Mouse (Mus musculus): ENCODE data around the gene Gm20481. TPM values are rescaled to one million over a fixed set of nuclear protein-coding genes. Genes with fewer than 3 reads are reported as not detected.
"Not testable (repeated sequence)": the region's sequence is repeated elsewhere in the genome, so short reads cannot be mapped to it uniquely, and the experiment has no call there.

The Gm20481 gene
- not detected in 2 replicates for polyA plus RNA-seq (2016; fragmentation: Nextera tagmentation; extraction: Ambion mirVana)

DNA sequence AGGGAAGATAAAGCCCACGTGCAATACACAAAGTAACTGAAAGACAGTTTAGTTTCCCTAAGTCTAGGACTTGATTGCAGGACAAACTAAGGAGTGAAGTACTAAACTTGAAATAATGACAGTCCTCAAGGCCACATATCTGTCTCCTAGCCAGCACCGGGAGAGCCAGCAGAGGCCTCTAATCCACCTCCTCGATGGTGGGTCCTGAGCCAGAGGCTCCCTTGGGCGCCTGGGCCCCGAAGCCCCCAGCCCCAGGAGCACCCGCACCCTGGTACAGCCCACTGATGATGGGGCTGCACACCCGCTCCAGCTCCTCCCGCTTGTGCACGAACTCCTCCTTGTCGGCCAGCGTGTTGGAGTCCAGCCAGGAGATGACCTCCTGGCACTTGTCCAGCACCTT, at the start of gene Gm20481:
Gene Gm20481 (plus strand): TSS at position 91 of the 400 bp plus-strand sequence.
- not testable (repeated sequence) for H3K9me3 ChIP-seq (replicated peaks); H3K27ac ChIP-seq; H3K4me3 ChIP-seq; DNase-seq (ENCODE audit: low spot score); H3K36me3 ChIP-seq
- Histone ChIP-seq H3K4me1 (peaks cover 11% of the 10 kb centered on the region), H3K27me3 (ENCODE audit: low read depth, poor library complexity, severe bottlenecking) (peaks cover 58% of the 10 kb centered on the region)
- 66% methylated on average over 6 of the region's 11 CpGs for WGBS

GRCm38 (mm10) chr17:34922939-34923338, 46.8 kb upstream of the Gm20481 start:
- Histone ChIP-seq H3K9me3 (replicated peaks) (no peaks in the 10 kb centered on the region), H3K36me3 (no peaks in the 10 kb centered on the region), H3K27ac (no peak overlapping the region), H3K27me3 (ENCODE audit: low read depth, poor library complexity, severe bottlenecking) (no peaks in the 10 kb centered on the region), H3K4me1 (no peaks in the 10 kb centered on the region), H3K4me3 (no peak overlapping the region)
- WGBS, result 57% methylated on average over 6 of the region's 6 CpGs
- no peak for DNase-seq (ENCODE audit: low spot score)

GRCm38 (mm10) chr17:34924258-34924657, 45.5 kb upstream of the Gm20481 start:
- H3K9me3 ChIP-seq (replicated peaks), result no peaks in the 10 kb centered on the region
- no peak for DNase-seq (ENCODE audit: low spot score)
- no peak overlapping the region for H3K4me3 ChIP-seq
- no peaks in the 10 kb centered on the region for H3K27me3 ChIP-seq (ENCODE audit: low read depth, poor library complexity, severe bottlenecking)
- H3K36me3 ChIP-seq, result no peaks in the 10 kb centered on the region
- H3K27ac ChIP-seq, result no peak overlapping the region
- WGBS, result 75% methylated on average over 5 of the region's 5 CpGs
- H3K4me1 ChIP-seq, result no peaks in the 10 kb centered on the region

GRCm38 (mm10) chr17:34927306-34928019, 42.2 kb upstream of the Gm20481 start:
- Histone ChIP-seq H3K27ac (no peak overlapping the region), H3K27me3 (ENCODE audit: low read depth, poor library complexity, severe bottlenecking) (no peaks in the 10 kb centered on the region), H3K4me3 (no peak overlapping the region), H3K36me3 (no peaks in the 10 kb centered on the region), H3K4me1 (peaks cover 10% of the 10 kb centered on the region), H3K9me3 (replicated peaks) (no peaks in the 10 kb centered on the region)
- DNase-seq (ENCODE audit: low spot score), result no peak
- WGBS, result 89% methylated on average over 18 of the region's 18 CpGs

DNA sequence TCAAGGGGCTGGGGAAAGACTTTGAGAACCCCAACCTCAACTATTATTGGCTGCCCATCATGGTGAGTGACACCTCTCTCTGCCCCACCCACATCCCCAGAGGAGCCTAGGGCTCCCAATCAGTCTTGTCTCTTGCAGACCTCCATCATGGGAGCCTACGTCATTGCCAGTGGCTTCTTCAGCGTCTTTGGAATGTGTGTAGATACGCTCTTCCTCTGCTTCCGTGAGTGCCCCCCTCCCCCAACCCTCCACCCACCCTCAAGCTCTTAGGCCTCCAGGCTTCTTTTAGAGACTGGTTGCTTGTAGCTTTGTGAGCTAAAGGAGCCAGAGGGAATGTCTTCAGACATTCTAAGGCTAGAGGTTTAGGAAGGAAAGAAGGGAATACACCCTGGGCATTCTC, 40.9 kb upstream of the Gm20481 start:
- Histone ChIP-seq H3K4me1 (peaks cover 12% of the 10 kb centered on the region), H3K36me3 (0 out of 2 replicates have a peak, but pooled peaks cover 3% of the 10 kb centered on the region), H3K27me3 (ENCODE audit: low read depth, poor library complexity, severe bottlenecking) (no peaks in the 10 kb centered on the region), H3K9me3 (replicated peaks) (no peaks in the 10 kb centered on the region), H3K27ac (no peak overlapping the region), H3K4me3 (no peak overlapping the region)
- no peak for DNase-seq (ENCODE audit: low spot score)
- 61% methylated on average over 4 of the region's 4 CpGs for WGBS

DNA sequence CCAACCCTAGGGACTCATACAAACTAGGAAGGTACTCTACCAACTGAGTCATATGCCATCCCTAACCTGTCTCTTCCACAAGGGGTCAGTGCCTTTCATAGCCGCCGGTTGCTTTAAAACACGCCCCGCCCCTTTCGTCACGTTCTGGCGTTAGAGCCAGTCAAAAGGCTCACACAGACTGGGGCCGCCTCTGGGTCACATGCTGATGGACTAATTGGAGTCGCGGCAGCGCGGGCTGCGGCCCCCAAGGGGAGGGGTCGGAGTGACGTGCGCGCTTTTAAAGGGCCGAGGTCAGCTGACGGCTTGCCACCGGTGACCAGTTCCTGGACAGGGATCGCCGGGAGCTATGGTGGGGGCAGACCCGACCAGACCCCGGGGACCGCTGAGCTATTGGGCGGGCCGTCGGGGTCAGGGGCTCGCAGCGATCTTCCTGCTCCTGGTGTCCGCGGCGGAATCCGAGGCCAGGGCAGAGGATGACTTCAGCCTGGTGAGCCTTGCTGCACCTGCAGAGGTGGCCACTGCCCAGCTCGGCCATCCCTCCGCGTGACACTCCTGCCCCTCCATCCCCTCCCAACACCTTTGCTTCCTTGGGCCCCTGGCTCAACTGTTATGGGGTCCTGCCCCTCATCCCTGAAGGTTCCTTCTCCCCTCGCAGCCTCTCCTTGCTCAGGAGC, 38.5 kb upstream of the Gm20481 start, which contains the start of gene Neu1:
Gene Neu1 (plus strand): TSS at position 193 of the 674 bp plus-strand sequence.
- H3K36me3 ChIP-seq, result peaks cover 16% of the 10 kb centered on the region
- H3K4me1 ChIP-seq, result peaks cover 28% of the 10 kb centered on the region
- peak within 1 kb of the TSS; percentile 73 for H3K4me3 ChIP-seq
- H3K9me3 ChIP-seq (replicated peaks), result no peaks in the 10 kb centered on the region
- peak within 1 kb of the TSS; percentile 81 for H3K27ac ChIP-seq
- peak; percentile 95 for DNase-seq (ENCODE audit: low spot score)
- H3K27me3 ChIP-seq (ENCODE audit: low read depth, poor library complexity, severe bottlenecking), result no peaks in the 10 kb centered on the region
- under 1% methylated on average over 38 of the region's 38 CpGs for WGBS

DNA sequence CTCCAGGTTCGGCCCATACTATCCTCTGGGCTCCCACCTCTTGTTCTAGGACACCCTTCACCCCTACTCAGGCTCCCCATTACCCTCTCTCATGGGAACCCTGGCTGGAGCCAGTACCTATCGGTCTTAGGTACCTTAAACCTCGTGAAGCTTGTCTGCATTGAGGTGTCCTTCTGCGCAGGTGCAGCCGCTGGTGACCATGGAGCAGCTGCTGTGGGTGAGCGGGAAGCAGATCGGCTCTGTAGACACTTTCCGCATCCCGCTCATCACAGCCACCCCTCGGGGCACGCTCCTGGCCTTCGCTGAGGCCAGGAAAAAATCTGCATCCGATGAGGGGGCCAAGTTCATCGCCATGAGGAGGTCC, 38.0 kb upstream of the Gm20481 start:
- Histone ChIP-seq H3K36me3 (peaks cover 16% of the 10 kb centered on the region), H3K27ac (peak overlapping the region; percentile 81), H3K4me1 (peaks cover 28% of the 10 kb centered on the region), H3K27me3 (ENCODE audit: low read depth, poor library complexity, severe bottlenecking) (no peaks in the 10 kb centered on the region), H3K4me3 (peak overlapping the region; percentile 73), H3K9me3 (replicated peaks) (no peaks in the 10 kb centered on the region)
- DNase-seq (ENCODE audit: low spot score), result no peak
- WGBS, result 14% methylated on average over 14 of the region's 14 CpGs

DNA sequence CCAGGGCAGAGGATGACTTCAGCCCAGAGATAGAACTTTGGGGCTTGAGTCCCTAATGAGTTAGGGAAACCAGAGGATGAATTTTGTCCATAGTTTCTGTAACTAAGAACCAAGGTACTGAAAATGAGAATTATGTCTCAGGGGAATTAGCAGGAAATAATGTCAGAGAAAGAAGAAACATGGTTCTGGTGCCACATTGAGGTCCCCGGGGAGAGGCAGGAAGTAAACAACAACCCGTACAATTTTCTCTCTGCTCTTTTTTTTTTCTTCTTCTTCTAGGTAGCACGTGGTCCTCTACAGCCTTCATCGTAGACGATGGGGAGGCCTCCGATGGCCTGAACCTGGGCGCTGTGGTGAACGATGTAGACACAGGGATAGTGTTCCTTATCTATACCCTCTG, 37.4 kb upstream of the Gm20481 start:
- no peak for DNase-seq (ENCODE audit: low spot score)
- H3K4me3 ChIP-seq, result peak overlapping the region; percentile 73
- H3K36me3 ChIP-seq, result peaks cover 16% of the 10 kb centered on the region
- no peaks in the 10 kb centered on the region for H3K27me3 ChIP-seq (ENCODE audit: low read depth, poor library complexity, severe bottlenecking)
- peaks cover 28% of the 10 kb centered on the region for H3K4me1 ChIP-seq
- 93% methylated on average over 8 of the region's 8 CpGs for WGBS
- H3K9me3 ChIP-seq (replicated peaks), result no peaks in the 10 kb centered on the region
- peak overlapping the region; percentile 81; the same call in 1 of the 2 replicates for H3K27ac ChIP-seq

DNA sequence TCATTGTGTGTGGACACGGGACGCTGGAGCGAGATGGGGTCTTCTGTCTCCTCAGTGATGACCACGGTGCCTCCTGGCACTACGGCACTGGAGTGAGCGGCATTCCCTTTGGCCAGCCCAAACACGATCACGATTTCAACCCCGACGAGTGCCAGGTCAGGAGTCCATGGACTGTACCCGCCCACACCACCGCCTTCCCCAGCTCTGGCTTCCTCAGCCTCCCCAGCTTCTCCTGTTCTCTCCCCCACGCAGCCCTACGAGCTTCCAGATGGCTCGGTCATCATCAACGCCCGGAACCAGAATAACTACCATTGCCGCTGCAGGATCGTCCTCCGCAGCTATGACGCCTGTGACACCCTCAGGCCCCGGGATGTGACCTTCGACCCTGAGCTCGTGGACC, 35.7 kb upstream of the Gm20481 start:
- Histone ChIP-seq H3K4me3 (peak overlapping the region; percentile 18; the same call in 1 of the 2 replicates), H3K27me3 (ENCODE audit: low read depth, poor library complexity, severe bottlenecking) (no peaks in the 10 kb centered on the region), H3K27ac (peak overlapping the region; percentile 38; the same call in 1 of the 2 replicates), H3K9me3 (replicated peaks) (no peaks in the 10 kb centered on the region), H3K36me3 (peaks cover 16% of the 10 kb centered on the region), H3K4me1 (peaks cover 28% of the 10 kb centered on the region)
- no peak for DNase-seq (ENCODE audit: low spot score)
- 76% methylated on average over 24 of the region's 24 CpGs for whole genome bisulfite sequencing

- Histone ChIP-seq H3K36me3 (peaks cover 16% of the 10 kb centered on the region), H3K27me3 (ENCODE audit: low read depth, poor library complexity, severe bottlenecking) (no peaks in the 10 kb centered on the region), H3K27ac (no peak overlapping the region), H3K4me3 (0 out of 2 replicates have a peak overlapping the region, but pooled peaks have one; percentile 18), H3K4me1 (peaks cover 28% of the 10 kb centered on the region), H3K9me3 (replicated peaks) (no peaks in the 10 kb centered on the region)
- no peak for DNase-seq (ENCODE audit: low spot score)
- WGBS, result 53% methylated on average over 8 of the region's 8 CpGs
Measured at GRCm38 (mm10) chr17:34934830-34935229, 34.9 kb upstream of the Gm20481 start.

DNA sequence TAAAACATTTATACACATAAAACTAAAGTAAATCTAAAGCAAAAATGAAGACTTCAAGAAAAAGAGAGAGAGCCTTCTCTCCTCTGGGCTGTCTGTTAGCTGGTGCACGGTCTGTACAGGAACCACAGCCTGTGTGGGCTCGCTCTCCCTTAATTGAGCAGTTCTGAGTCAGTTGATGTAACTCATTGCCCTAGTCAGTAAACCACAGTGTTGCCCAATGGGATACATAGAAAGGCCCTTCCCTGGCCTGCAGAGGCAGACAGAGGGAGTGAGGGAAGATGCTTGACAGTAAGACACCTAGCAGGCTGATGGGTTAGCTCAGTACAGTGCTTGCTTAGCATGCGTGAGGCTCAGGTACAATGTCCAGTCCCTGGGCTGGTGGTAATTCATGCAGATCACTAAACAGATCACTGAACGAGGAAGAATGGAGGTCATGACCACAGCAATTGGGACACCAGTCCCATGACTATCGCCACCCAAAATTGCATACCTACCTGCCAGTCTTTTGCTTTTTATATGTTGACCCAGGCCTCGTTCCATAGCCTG, 31.7 kb upstream of the Gm20481 start:
- no peak overlapping the region for H3K27ac ChIP-seq
- H3K4me1 ChIP-seq, result peaks cover 30% of the 10 kb centered on the region
- H3K4me3 ChIP-seq, result no peak overlapping the region
- DNase-seq (ENCODE audit: low spot score), result no peak
- 85% methylated on average over 6 of the region's 6 CpGs for WGBS
- H3K36me3 ChIP-seq, result peaks cover 13% of the 10 kb centered on the region
- H3K27me3 ChIP-seq (ENCODE audit: low read depth, poor library complexity, severe bottlenecking), result no peaks in the 10 kb centered on the region
- no peaks in the 10 kb centered on the region for H3K9me3 ChIP-seq (replicated peaks)

DNA sequence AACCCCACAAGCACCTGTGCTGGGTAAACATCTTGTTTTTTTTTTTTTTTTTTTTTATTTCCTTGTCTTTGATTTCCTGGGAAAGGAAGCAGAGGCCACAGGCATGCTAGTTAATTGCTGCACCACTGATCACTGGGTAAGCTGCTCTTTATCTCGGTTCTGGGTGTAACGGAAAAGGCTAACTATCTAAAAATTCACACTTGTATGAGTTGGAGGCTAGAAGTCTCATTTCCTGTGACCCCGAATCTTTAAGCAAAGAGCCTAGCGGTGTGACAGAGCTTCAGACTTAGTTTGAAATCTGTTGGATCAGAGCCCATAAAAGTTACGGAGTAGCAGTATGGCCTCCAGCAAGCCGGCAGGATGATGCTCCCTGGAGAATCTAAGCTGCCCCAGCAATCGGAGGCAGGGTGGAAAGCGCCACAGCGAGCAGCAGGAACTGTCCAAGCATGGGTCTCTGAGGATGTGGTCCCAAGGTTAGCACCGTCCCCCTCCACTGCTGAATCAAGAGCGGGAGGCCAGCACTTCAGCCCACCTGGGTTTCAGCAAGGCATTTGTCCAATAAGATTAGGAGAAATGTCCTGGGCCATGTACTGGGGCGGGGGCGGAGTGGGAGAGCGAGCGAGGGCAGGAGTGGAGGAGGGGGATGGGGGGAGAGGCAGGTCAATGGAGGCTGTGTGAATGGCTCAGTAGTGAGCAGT, 28.2 kb upstream of the Gm20481 start:
- 9% methylated on average over 15 of the region's 15 CpGs for WGBS
- no peaks in the 10 kb centered on the region for H3K27me3 ChIP-seq (ENCODE audit: low read depth, poor library complexity, severe bottlenecking)
- no peaks in the 10 kb centered on the region for H3K36me3 ChIP-seq
- H3K27ac ChIP-seq, result peak overlapping the region; percentile 79
- H3K4me3 ChIP-seq, result peak overlapping the region; percentile 46
- DNase-seq (ENCODE audit: low spot score), result peak; percentile 64
- H3K9me3 ChIP-seq (replicated peaks), result no peaks in the 10 kb centered on the region
- H3K4me1 ChIP-seq, result peaks cover 12% of the 10 kb centered on the region
